Mouse (Mus musculus) kidney, embryonic 14.5 days (tissue): ENCODE measurements around the gene Lin7a. TPM values are rescaled to one million over a fixed set of nuclear protein-coding genes. Genes with fewer than 3 reads are reported as not detected.
"Not testable (repeated sequence)": the region's sequence is repeated elsewhere in the genome, so short reads cannot be mapped to it uniquely, and the experiment has no call there.

Experiments used
- ATAC-seq: fragments of 200-750 bp; cut with Nextera tagmentation; 2 replicates; pipeline ENCODE4 v1.8.0; 2017; ENCODE audit warnings: moderate number of reproducible peaks, mild to moderate bottlenecking, moderate TSS enrichment, moderate library complexity; ENCODE audit not compliant: low FRiP score, low TSS enrichment
- H3K27ac ChIP-seq: fragments of 300-500 bp; sonication (generic); 2 replicates; pipeline ENCODE4 v1.5.1; 2014; ENCODE audit warnings: low read depth, mild to moderate bottlenecking, low read length, moderate library complexity, mixed read lengths
- H3K27me3 ChIP-seq: fragments of 300-500 bp; sonication (generic); 2 replicates; pipeline ENCODE4 v1.6.1; 2014; ENCODE audit warnings: mild to moderate bottlenecking, low read length; ENCODE audit not compliant: control insufficient read depth, insufficient read depth
- H3K36me3 ChIP-seq: fragments of 300-500 bp; sonication (generic); 2 replicates; pipeline ENCODE4 v1.6.1; 2014; ENCODE audit warnings: low read length, mixed read lengths; ENCODE audit not compliant: control insufficient read depth, insufficient read depth
- H3K4me1 ChIP-seq: fragments of 300-500 bp; sonication (generic); 2 replicates; pipeline ENCODE4 v1.6.1; 2014; ENCODE audit warnings: low read length, mixed read lengths; ENCODE audit not compliant: control insufficient read depth, insufficient read depth
- H3K4me2 ChIP-seq: fragments of 300-500 bp; sonication (generic); replicated peaks from 2 replicates; pipeline ENCODE4 v1.6.1; 2014; ENCODE audit warnings: low read depth, mild to moderate bottlenecking, low read length
- H3K4me3 ChIP-seq: fragments of 300-500 bp; sonication (generic); 2 replicates; pipeline ENCODE4 v1.5.1; 2014; ENCODE audit warnings: mild to moderate bottlenecking, low read length
- H3K9ac ChIP-seq: fragments of 300-500 bp; sonication (generic); 2 replicates; pipeline ENCODE4 v1.6.1; 2014; ENCODE audit warnings: low read depth, mild to moderate bottlenecking, low read length, moderate library complexity
- H3K9me3 ChIP-seq: fragments of 300-500 bp; sonication (generic); 2 replicates; pipeline ENCODE4 v1.6.1; 2016; ENCODE audit warnings: low read length; ENCODE audit not compliant: control insufficient read depth
- WGBS: fragments of 180-500 bp; shearing (Covaris S2); extraction: QIAGEN DNeasy Blood & Tissue Kit; methylation state at CpG from one replicate; pipeline ENCODE4 v1.1.7; 2014; 5-methylcytosine and 5-hydroxymethylcytosine counted together
- polyA plus RNA-seq: library from polyadenylated mRNA; unstranded; fragments of >200 nt; fragmentation: Nextera tagmentation; extraction: Ambion mirVana; gene quantifications from 2 replicates; pipeline ENCODE4 v1.2.1, GENCODE M21; 2014

The Lin7a gene
- polyA plus RNA-seq, 1 experiment from 2014 or later = 2.7 TPM

- 74% methylated on average over 1 of the region's 1 CpGs for WGBS
- no peak for ATAC-seq
- Histone ChIP-seq H3K27ac (no peak overlapping the region), H3K9me3 (no peaks in the 10 kb centered on the region), H3K36me3 (no peaks in the 10 kb centered on the region), H3K9ac (no peak overlapping the region), H3K4me2 (no peak overlapping the region), H3K27me3 (no peaks in the 10 kb centered on the region), H3K4me3 (no peak overlapping the region), H3K4me1 (no peaks in the 10 kb centered on the region)
These were observed 31.0 kb upstream of the Lin7a start for GRCm38 (mm10) chr10:107240446-107240845.

DNA sequence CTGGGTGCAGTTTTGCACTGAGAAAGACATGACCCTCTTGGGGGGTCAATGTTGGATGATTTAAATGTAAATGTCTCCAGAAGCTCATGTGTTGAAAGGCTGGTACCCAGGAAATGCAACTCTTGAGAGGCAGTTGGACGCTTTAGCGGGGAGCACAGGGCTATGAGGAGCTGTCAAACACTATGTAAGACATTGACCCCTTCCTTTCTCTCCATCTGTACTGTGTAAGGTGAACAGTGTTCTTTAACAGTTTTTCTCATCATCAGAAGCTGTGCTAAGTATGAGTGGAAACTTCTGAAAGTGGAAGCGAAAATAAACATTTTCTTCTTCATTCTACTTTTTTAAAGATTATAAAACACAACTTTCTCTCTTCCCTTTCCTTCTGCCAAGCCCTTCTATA, 30.5 kb upstream of the Lin7a start:
- WGBS = 85% methylated on average over 3 of the region's 3 CpGs
- Histone ChIP-seq H3K4me2 (no peak overlapping the region), H3K36me3 (no peaks in the 10 kb centered on the region), H3K27ac (no peak overlapping the region), H3K4me1 (no peaks in the 10 kb centered on the region), H3K4me3 (no peak overlapping the region), H3K27me3 (no peaks in the 10 kb centered on the region), H3K9me3 (no peaks in the 10 kb centered on the region), H3K9ac (no peak overlapping the region)
- no peak for ATAC-seq

DNA sequence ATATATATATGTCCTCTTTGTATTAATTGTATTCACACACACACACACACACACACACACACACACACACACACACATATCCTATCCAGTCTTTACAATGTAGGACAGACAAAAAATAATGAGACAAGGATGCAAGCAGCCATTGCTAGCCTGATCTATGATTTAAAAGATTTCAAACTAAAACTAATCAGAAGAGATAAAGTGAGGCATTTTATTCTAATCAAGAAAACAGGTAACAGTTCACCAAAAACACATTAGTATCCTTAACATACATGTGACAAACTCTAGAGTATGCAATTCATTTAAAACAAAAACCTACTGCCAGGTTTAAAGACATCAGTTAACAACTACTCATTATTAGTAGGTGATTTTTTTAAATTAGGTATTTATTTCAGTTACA, 30.1 kb upstream of the Lin7a start:
- ATAC-seq = no peak
- Histone ChIP-seq H3K4me2 (no peak overlapping the region), H3K9ac (no peak overlapping the region), H3K36me3 (no peaks in the 10 kb centered on the region), H3K27ac (no peak overlapping the region), H3K4me1 (no peaks in the 10 kb centered on the region), H3K27me3 (no peaks in the 10 kb centered on the region), H3K4me3 (no peak overlapping the region), H3K9me3 (no peaks in the 10 kb centered on the region)

DNA sequence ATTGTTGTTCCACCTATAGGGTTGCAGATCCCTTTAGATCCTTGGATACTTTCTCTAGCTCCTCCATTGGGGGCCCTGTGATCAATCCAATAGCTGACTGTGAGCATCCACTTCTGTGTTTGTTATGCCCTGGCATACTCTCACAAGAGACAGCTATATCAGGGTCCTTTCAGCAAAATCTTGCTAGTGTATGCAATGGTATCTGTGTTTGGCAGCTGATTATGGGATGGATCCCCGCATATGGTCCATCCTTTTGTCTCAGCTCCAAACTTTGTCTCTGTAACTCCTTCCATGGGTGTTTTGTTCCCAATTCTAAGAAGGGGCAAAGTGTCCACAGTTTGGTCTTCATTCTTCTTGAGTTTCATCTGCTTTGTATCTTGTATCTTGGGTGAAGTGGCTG, 29.5 kb upstream of the Lin7a start:
- not testable (repeated sequence) for H3K9me3 ChIP-seq, H3K4me2 ChIP-seq, H3K4me1 ChIP-seq, ATAC-seq, H3K27ac ChIP-seq, H3K9ac ChIP-seq, H3K27me3 ChIP-seq, H3K36me3 ChIP-seq, H3K4me3 ChIP-seq
- WGBS = 94% methylated on average over 1 of the region's 1 CpGs

GRCm38 (mm10) chr10:107242696-107243400, 28.6 kb upstream of the Lin7a start:
- no peaks in the 10 kb centered on the region for H3K9me3 ChIP-seq
- H3K4me1 ChIP-seq = no peaks in the 10 kb centered on the region
- no peaks in the 10 kb centered on the region for H3K36me3 ChIP-seq
- no peak overlapping the region for H3K4me2 ChIP-seq
- ATAC-seq = no peak
- WGBS = 80% methylated on average over 1 of the region's 1 CpGs
- no peak overlapping the region for H3K4me3 ChIP-seq
- no peak overlapping the region for H3K27ac ChIP-seq
- no peaks in the 10 kb centered on the region for H3K27me3 ChIP-seq
- H3K9ac ChIP-seq = no peak overlapping the region

GRCm38 (mm10) chr10:107244211-107244610, 27.3 kb upstream of the Lin7a start:
- Histone ChIP-seq H3K36me3 (no peaks in the 10 kb centered on the region), H3K9me3 (no peaks in the 10 kb centered on the region), H3K4me2 (no peak overlapping the region), H3K27me3 (no peaks in the 10 kb centered on the region), H3K9ac (no peak overlapping the region), H3K4me3 (no peak overlapping the region), H3K27ac (no peak overlapping the region), H3K4me1 (no peaks in the 10 kb centered on the region)
- WGBS = 84% methylated on average over 2 of the region's 2 CpGs
- ATAC-seq = no peak

DNA sequence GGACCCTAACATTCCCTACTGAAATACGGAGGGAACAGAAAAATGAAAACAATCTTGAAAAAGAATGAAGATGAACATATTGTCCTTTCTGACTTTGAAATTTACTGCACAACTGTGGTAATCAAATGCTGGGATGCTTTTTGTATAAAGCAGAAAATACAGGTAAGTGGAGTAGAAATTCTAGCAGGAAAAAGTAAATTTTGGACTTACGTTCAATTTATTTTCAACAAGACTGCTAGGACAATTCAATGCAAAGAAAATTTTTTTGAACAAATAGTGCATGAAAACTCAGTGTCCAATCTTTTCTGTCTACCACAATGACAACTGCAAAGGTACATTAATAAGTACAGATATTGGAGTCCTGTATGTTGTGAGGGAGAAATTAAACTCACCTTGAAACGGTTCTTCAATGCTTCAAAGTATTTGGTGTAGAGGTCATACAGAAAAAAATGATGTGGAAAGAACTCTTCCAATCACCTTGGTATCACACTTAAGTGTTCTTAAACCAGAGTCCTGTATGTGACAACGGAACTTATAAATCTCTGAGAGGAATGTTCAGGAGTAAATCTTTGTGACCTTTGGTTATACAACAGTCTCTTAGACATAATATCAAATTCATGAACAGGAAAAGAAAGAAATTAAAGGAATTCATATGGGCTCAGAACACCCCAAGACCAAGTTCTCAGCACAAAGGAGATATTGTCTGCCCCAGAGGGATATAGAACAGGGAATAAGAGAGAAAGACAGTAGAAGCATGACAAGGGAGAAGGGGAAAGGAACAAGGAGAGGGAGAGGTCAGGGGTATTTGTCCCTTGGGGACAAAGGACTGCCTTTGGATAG, 26.6 kb upstream of the Lin7a start:
- Histone ChIP-seq H3K27ac (no peak overlapping the region), H3K9me3 (no peaks in the 10 kb centered on the region), H3K4me1 (no peaks in the 10 kb centered on the region), H3K4me3 (no peak overlapping the region), H3K9ac (no peak overlapping the region), H3K27me3 (no peaks in the 10 kb centered on the region), H3K36me3 (no peaks in the 10 kb centered on the region), H3K4me2 (no peak overlapping the region)
- WGBS = 89% methylated on average over 4 of the region's 4 CpGs
- ATAC-seq = no peak

GRCm38 (mm10) chr10:107245531-107245840, 26.0 kb upstream of the Lin7a start:
- no peak overlapping the region for H3K9ac ChIP-seq
- 40% methylated on average over 2 of the region's 2 CpGs for WGBS
- no peaks in the 10 kb centered on the region for H3K27me3 ChIP-seq
- no peaks in the 10 kb centered on the region for H3K4me1 ChIP-seq
- no peak for ATAC-seq
- H3K9me3 ChIP-seq = no peaks in the 10 kb centered on the region
- H3K4me3 ChIP-seq = no peak overlapping the region
- no peak overlapping the region for H3K4me2 ChIP-seq
- H3K36me3 ChIP-seq = no peaks in the 10 kb centered on the region
- no peak overlapping the region for H3K27ac ChIP-seq

DNA sequence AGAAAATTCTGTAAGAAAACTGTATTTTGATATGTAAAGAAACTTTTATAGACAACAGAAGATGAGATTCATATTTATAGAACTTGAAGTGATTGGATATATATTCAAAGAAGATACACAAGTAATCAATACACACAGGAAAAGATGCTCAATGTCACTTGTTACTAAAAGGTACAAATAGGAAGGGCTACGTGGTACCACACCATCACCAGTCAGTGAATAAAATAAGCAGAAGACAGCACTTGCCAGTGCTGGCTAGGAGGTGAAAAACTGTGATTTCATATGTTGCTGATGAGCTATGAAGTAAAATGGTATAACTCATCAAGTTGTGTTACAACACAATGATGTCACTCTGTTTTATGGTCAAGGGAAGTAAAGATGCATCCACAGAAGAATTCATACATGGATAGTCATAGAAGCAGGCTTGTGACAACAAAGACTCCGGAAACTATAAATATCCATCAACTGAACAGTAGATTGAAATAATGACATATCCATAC, 25.5 kb upstream of the Lin7a start:
- H3K9ac ChIP-seq = no peak overlapping the region
- H3K27ac ChIP-seq = no peak overlapping the region
- ATAC-seq = no peak
- no peak overlapping the region for H3K4me2 ChIP-seq
- H3K9me3 ChIP-seq = no peaks in the 10 kb centered on the region
- no peak overlapping the region for H3K4me3 ChIP-seq
- H3K4me1 ChIP-seq = no peaks in the 10 kb centered on the region
- 91% methylated on average over 2 of the region's 2 CpGs for WGBS
- H3K27me3 ChIP-seq = no peaks in the 10 kb centered on the region
- H3K36me3 ChIP-seq = no peaks in the 10 kb centered on the region
